Mouse (Mus musculus) right cerebral cortex, postnatal 14 days (tissue): ENCODE measurements at regions not wholly inside any gene's neighbourhood (a gene's known extent, or its start where the extent isn't known, plus 50 kb on each side); places are given as distances from the start of the nearest gene placed in this dataset.

ENCODE experiments used
- DNase-seq: peaks from one replicate; pipeline ENCODE4 v3.0.0; 2022

GRCm38 (mm10) chr17:87531411-87532157, 84.8 kb upstream of the Calm2 start:
- no peak for DNase-seq

GRCm38 (mm10) chr17:87532158-87532545, 85.4 kb upstream of the Calm2 start:
- DNase-seq, result no peak

GRCm38 (mm10) chr17:87532762-87533161, 86.0 kb upstream of the Calm2 start:
- no peak for DNase-seq

- no peak for DNase-seq
Observed at GRCm38 (mm10) chr17:87549568-87549967, 86.2 kb upstream of the Epcam start.

- no peak for DNase-seq
Observed at GRCm38 (mm10) chr17:87550518-87551164, 85.1 kb upstream of the Epcam start.

- DNase-seq, result no peak
Observed at GRCm38 (mm10) chr17:87554561-87554960, 81.2 kb upstream of the Epcam start.

GRCm38 (mm10) chr17:87558419-87558818, 77.4 kb upstream of the Epcam start:
- no peak for DNase-seq

- DNase-seq, result no peak
Observed at GRCm38 (mm10) chr17:87559641-87560040, 76.1 kb upstream of the Epcam start.

GRCm38 (mm10) chr17:87560923-87561322, 74.9 kb upstream of the Epcam start:
- DNase-seq, result no peak

- DNase-seq, result no peak
Observed at GRCm38 (mm10) chr17:87563375-87563774, 72.4 kb upstream of the Epcam start.

- no peak for DNase-seq
Observed at GRCm38 (mm10) chr17:87565631-87566030, 70.1 kb upstream of the Epcam start.

- no peak for DNase-seq
Observed at GRCm38 (mm10) chr17:87566296-87566695, 69.5 kb upstream of the Epcam start.

- no peak for DNase-seq
Observed at GRCm38 (mm10) chr17:87566996-87567395, 68.8 kb upstream of the Epcam start.

GRCm38 (mm10) chr17:87567475-87567874, 68.3 kb upstream of the Epcam start:
- no peak for DNase-seq

GRCm38 (mm10) chr17:87569981-87570380, 65.8 kb upstream of the Epcam start:
- no peak for DNase-seq

- DNase-seq, result no peak
Observed at GRCm38 (mm10) chr17:87570676-87571344, 65.0 kb upstream of the Epcam start.

- peak; percentile 91 for DNase-seq
Observed at GRCm38 (mm10) chr17:87571345-87571932, 64.3 kb upstream of the Epcam start.

GRCm38 (mm10) chr17:87583575-87583974, 52.2 kb upstream of the Epcam start:
- no peak for DNase-seq

GRCm38 (mm10) chr17:87585355-87585754, 50.4 kb upstream of the Epcam start:
- DNase-seq, result no peak
